Mouse (Mus musculus): Measurements from ENCODE around the gene Reep3. TPM values are rescaled to one million over a fixed set of nuclear protein-coding genes. Genes with fewer than 3 reads are reported as not detected.
A peak's percentile ranks its signal among the peaks of the same experiment; 100 is the strongest.

The Reep3 gene
- total and polyA plus RNA-seq, 3 experiments = 21.8 to 23.3 (median 23.2) TPM

GRCm38 (mm10) chr10:67036141-67036540 is 60.6 kb downstream of the Reep3 start:
- H3K27me3 ChIP-seq (replicated peaks) = no peaks in the 10 kb centered on the region
- peaks cover 2 to 19% of the 10 kb centered on the region in 2 experiments; a peak in 3 of 4 replicates for H3K4me1 ChIP-seq (ENCODE audit: control insufficient read depth in 1 of 2, insufficient read depth in 2 of 2)
- H3K27ac ChIP-seq (ENCODE audit: insufficient read depth, low read depth) = peak overlapping the region; percentile 13; the same call in 1 of the 2 replicates
- TF ChIP-seq TCF12 (IDR thresholded peaks at IDR 0.05; ENCODE audit: low read depth, low read length) = no peak
- no peak for TF ChIP-seq CHD2 (IDR thresholded peaks at IDR 0.05; ENCODE audit: low read length)
- no peak for TF ChIP-seq ZNF384 (IDR thresholded peaks at IDR 0.05; ENCODE audit: low read depth, low read length)
- no peak for TF ChIP-seq PAX5 (IDR thresholded peaks at IDR 0.05; ENCODE audit: low read length)
- no peak for TF ChIP-seq NRF1 (IDR thresholded peaks at IDR 0.05; ENCODE audit: low read depth, low read length)
- TF ChIP-seq SIN3A (IDR thresholded peaks at IDR 0.05; ENCODE audit: low read length) = no peak
- in situ Hi-C loops (cut with MboI; ENCODE audit: low pct_ligation_motif_present, low pct_unique_long_range_greater_than_20kb, low sequenced_read_pairs) = no loop called here
- no peak overlapping the region for H3K4me3 ChIP-seq (replicated peaks in 1 of 3; ENCODE audit: low read depth in 2 of 3, low read length in 2 of 3, poor library complexity in 1 of 3)
- H3K9ac ChIP-seq (ENCODE audit: insufficient read depth, low read depth) = no peak overlapping the region
- no peaks in the 10 kb centered on the region for H3K9me3 ChIP-seq (replicated peaks; ENCODE audit: low read length)
- H3K36me3 ChIP-seq (replicated peaks in 1 of 2; ENCODE audit: control insufficient read depth in 1 of 2, insufficient read depth in 1 of 2, low read length in 1 of 2) = peaks cover 47 to 65% of the 10 kb centered on the region in 2 experiments
- no peak overlapping the region for H3K4me2 ChIP-seq (ENCODE audit: insufficient read depth, low read depth, poor library complexity, severe bottlenecking)
- H3K79me2 ChIP-seq (replicated peaks; ENCODE audit: control insufficient read depth, extremely low read depth, insufficient read depth, poor library complexity, severe bottlenecking) = no peaks in the 10 kb centered on the region; the same call in 1 of the 2 replicates
- dilution Hi-C loops (cut with MboI; ENCODE audit: extremely low pct_ligation_motif_present, extremely low pct_unique_long_range_greater_than_20kb, low sequenced_read_pairs) = no loop called here
- DNase-seq (ENCODE audit: extremely low read depth) = no peak

GRCm38 (mm10) chr10:67031186-67031585 is 65.6 kb downstream of the Reep3 start:
- Histone ChIP-seq H3K9ac (ENCODE audit: insufficient read depth, low read depth) (no peak overlapping the region), H3K79me2 (replicated peaks; ENCODE audit: control insufficient read depth, extremely low read depth, insufficient read depth, poor library complexity, severe bottlenecking) (no peaks in the 10 kb centered on the region; the same call in 1 of the 2 replicates), H3K4me2 (ENCODE audit: insufficient read depth, low read depth, poor library complexity, severe bottlenecking) (no peak overlapping the region), H3K27me3 (replicated peaks) (no peaks in the 10 kb centered on the region), H3K4me1 (ENCODE audit: control insufficient read depth in 1 of 2, insufficient read depth in 2 of 2) (peaks cover 2 to 15% of the 10 kb centered on the region in 2 experiments; a peak in 3 of 4 replicates), H3K4me3 (replicated peaks in 1 of 3; ENCODE audit: low read depth in 2 of 3, low read length in 2 of 3, poor library complexity in 1 of 3) (no peak overlapping the region), H3K36me3 (replicated peaks in 1 of 2; ENCODE audit: control insufficient read depth in 1 of 2, insufficient read depth in 1 of 2, low read length in 1 of 2) (peaks cover 50 to 71% of the 10 kb centered on the region in 2 experiments), H3K27ac (ENCODE audit: insufficient read depth, low read depth) (no peak overlapping the region), H3K9me3 (replicated peaks; ENCODE audit: low read length) (no peaks in the 10 kb centered on the region)
- dilution Hi-C loops (cut with MboI; ENCODE audit: extremely low pct_ligation_motif_present, extremely low pct_unique_long_range_greater_than_20kb, low sequenced_read_pairs) = no loop called here
- in situ Hi-C loops (cut with MboI; ENCODE audit: low pct_ligation_motif_present, low pct_unique_long_range_greater_than_20kb, low sequenced_read_pairs) = no loop called here
- TF ChIP-seq MEF2A (IDR thresholded peaks at IDR 0.05; ENCODE audit: borderline replicate concordance, low read depth, low read length) = no peak
- no peak for TF ChIP-seq E2F4 (IDR thresholded peaks at IDR 0.05; ENCODE audit: insufficient replicate concordance, low read depth, low read length)
- TF ChIP-seq TBP (conservative IDR thresholded peaks at IDR 0.05; ENCODE audit: low read depth, low read length) = no peak
- TF ChIP-seq KAT2A (IDR thresholded peaks at IDR 0.05; ENCODE audit: insufficient replicate concordance, low read length) = no peak
- no peak for TF ChIP-seq CHD1 (IDR thresholded peaks at IDR 0.05; ENCODE audit: low read depth, low read length)
- no peak for TF ChIP-seq POLR2AphosphoS2 (IDR thresholded peaks at IDR 0.05; ENCODE audit: low read depth, low read length)
- TF ChIP-seq MYC (IDR thresholded peaks at IDR 0.05; ENCODE audit: low read depth, low read length) = no peak
- TF ChIP-seq PAX5 (IDR thresholded peaks at IDR 0.05; ENCODE audit: low read length) = no peak
- TF ChIP-seq ETS1 (conservative IDR thresholded peaks at IDR 0.05; ENCODE audit: low read depth, low read length) = no peak
- no peak for TF ChIP-seq MAX (IDR thresholded peaks at IDR 0.05; ENCODE audit: low read length)
- no peak for TF ChIP-seq MAZ (IDR thresholded peaks at IDR 0.05; ENCODE audit: low read depth, low read length)
- no peak for TF ChIP-seq MAFK (IDR thresholded peaks at IDR 0.05; ENCODE audit: insufficient replicate concordance, low read length)
- no peak for TF ChIP-seq NRF1 (IDR thresholded peaks at IDR 0.05; ENCODE audit: low read depth, low read length)
- no peak for TF ChIP-seq JUN (IDR thresholded peaks at IDR 0.05; ENCODE audit: insufficient read depth, low read depth, low read length)
- no peak for TF ChIP-seq ZC3H11A (IDR thresholded peaks at IDR 0.05; ENCODE audit: low read depth, low read length)
- no peak for DNase-seq (ENCODE audit: extremely low read depth)

Data from CH12.LX (cell line).